Mouse (Mus musculus) CD4-positive naive resting alpha-beta T cell, adult 76 days (primary cell): Measurements from ENCODE around the gene Ift81. TPM values are rescaled to one million over a fixed set of nuclear protein-coding genes. Genes with fewer than 3 reads are reported as not detected.

ENCODE experiments used
- total RNA-seq: library from RNA; stranded (reverse); gene quantifications from one replicate; pipeline ENCODE4 v1.2.4, GENCODE M21; 2023

The Ift81 gene
- 7.5 TPM for total RNA-seq

DNA sequence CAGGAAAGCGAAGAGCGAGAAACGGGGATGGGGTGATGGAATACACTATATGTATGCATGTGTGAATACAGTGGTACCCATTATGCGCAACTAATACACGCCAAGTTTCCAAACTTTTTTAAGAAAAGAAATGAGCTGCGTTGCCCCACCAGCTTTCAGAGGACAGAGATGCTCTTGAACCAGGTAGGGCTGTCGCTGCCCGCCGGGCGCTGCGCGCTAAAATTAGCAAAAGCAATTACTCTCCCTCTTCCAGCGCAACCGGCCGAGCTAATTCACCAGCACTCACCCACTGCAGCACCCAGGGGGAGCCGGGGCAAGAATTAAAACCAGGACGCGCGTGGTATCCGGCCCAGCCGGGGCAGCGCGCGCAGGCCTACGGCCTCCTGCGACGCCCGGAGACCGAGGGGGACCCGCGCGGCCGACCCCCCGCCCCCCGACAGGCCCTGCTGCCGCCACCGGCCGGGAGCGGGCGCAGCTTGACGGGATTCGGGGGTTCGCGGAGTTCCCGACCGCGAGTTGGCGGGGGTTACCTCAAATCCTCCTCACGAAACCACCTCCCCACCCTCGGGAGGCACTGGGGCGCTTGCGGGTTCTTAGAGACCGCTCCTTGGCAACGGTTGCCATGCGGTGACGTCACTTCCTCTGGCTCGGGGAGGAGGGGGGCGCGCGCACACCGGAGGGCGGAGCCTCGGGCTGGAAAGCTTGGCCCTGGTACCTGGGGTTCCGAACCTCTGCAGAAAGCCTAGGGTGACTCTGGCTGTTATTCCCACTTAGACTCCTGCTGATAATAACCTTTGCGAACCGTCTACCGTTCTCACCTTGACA is at the start of gene Ift81:
Ift81 (minus strand) TSS at position 611 of the 825 bp plus-strand sequence.

DNA sequence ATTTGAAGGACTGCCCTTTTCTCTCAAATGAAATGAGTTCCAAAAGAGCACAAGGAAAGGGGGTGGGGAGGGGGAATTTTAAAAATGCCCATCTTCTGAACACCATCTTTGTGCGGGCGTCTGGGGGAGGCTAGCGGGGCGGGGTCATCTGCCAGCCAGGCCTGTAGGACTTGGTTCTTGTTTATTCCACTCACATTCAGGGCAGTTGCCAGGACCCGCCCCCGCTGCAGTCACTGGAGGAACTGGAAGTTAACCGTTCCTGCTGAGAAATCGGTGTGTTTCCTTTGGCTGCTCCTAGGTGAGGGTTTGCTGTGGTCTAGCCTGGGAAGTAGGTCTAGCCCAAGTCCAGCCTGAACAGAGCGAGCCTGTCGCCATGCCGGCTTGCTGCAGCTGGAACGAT is 29.4 kb upstream of the Ift81 start, which contains the start of gene P2rx7:
P2rx7 (plus strand) TSS at position 211 of the 400 bp plus-strand sequence.

GRCm38 (mm10) chr5:122502077-122502941 is 112.0 kb downstream of the Ift81 start, which contains the start of gene Atp2a2:
Atp2a2 (minus strand) TSS chr5:122502225.

Other genes with a start within 250 kb of the Ift81 start
- gene Gpn3, start 242.6 kb downstream of the Ift81 start, total RNA-seq = 81.0 TPM
- 7.4 TPM for gene Fam216a, start 242.2 kb downstream of the Ift81 start, total RNA-seq
- gene Arpc3, start 222.6 kb downstream of the Ift81 start, total RNA-seq = 298 TPM
- gene Anapc7, start 192.8 kb downstream of the Ift81 start, total RNA-seq = 49.6 TPM
- gene Atp2a2, start 112.3 kb downstream of the Ift81 start, total RNA-seq = 76.1 TPM
- 12.9 TPM for gene P2rx7, start 29.4 kb upstream of the Ift81 start, total RNA-seq
- gene P2rx4, start 93.0 kb upstream of the Ift81 start, total RNA-seq = 98.4 TPM
- gene Camkk2, start 164.9 kb upstream of the Ift81 start, total RNA-seq = 29.4 TPM
- 238 TPM for gene Anapc5, start 206.8 kb upstream of the Ift81 start, total RNA-seq
- 28.2 TPM for gene Rnf34, start 235.5 kb upstream of the Ift81 start, total RNA-seq